Mouse (Mus musculus) heart, postnatal 14 days (tissue): ENCODE measurements around the gene Hoxb7. TPM values are rescaled to one million over a fixed set of nuclear protein-coding genes. Genes with fewer than 3 reads are reported as not detected.
A peak's percentile ranks its signal among the peaks of the same experiment; 100 is the strongest.

Experiments
- DNase-seq, 2 experiments: peaks; one replicate each; pipeline ENCODE4 v3.0.0; 2021 to 2022
- intact Hi-C: fragments of 180-260 bp; cut with DNase I; formaldehyde crosslinking; loops from one replicate; pipeline ENCODE4 v1.15.1; 2025
- total RNA-seq, 2 experiments: library from RNA; stranded (reverse); gene quantifications; 2 replicates each; pipeline ENCODE4 v1.2.3; 2021

Hoxb7 gene
- total RNA-seq, 2 experiments from 2014 or later, result not detected

DNA sequence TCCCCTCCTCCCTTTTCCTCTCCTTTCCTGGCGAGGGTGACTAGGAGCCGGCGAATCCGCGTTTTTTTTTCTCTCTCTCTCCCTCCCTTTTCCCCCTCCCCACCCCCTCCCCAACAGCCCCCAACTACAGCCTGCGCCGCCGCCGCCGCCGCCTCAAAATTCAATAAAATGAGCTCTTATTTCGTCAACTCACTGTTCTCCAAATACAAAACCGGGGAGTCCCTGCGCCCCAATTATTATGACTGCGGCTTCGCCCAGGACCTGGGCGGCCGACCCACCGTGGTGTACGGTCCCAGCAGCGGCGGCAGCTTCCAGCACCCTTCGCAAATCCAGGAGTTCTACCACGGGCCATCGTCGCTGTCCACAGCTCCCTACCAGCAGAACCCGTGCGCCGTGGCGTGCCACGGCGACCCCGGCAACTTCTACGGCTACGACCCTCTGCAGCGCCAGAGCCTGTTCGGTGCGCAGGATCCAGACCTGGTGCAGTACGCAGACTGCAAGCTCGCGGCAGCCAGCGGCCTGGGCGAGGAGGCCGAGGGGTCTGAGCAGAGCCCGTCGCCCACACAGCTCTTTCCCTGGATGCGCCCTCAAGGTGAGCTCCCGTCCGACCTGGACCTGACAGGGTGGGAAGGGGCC is 3.5 kb upstream of the Hoxb7 start:
- intact Hi-C loops, result no loop called here
- DNase-seq, result no peak

DNA sequence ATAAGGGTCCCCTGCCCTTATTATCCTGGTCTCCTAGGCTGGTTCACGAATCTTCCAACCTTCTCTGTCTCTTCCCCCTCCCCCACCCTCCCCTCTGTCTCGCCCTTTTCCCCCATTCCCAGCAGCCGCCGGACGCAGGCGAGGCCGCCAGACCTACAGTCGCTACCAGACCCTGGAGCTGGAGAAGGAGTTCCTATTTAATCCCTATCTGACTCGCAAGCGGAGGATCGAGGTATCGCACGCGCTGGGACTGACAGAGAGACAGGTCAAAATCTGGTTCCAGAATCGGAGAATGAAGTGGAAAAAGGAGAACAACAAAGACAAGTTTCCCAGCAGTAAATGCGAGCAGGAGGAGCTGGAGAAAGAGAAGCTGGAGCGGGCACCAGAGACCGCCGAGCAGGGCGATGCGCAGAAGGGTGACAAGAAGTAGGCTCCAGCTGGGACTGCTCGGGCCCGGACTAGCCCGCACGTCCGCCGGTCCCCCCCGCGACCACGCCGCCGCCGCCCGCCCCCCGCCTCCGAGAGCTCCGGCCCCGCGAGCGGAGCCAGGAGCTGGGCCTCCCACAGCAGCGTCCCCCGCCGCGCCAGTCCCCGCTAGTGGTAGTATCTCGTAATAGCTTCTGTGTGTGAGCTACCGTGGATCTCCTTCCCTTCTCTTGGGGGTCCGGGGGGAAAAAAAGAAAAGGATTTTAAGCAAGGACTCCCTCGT is 2.2 kb upstream of the Hoxb7 start:
- intact Hi-C loops, result no loop called here
- no peak for DNase-seq

DNA sequence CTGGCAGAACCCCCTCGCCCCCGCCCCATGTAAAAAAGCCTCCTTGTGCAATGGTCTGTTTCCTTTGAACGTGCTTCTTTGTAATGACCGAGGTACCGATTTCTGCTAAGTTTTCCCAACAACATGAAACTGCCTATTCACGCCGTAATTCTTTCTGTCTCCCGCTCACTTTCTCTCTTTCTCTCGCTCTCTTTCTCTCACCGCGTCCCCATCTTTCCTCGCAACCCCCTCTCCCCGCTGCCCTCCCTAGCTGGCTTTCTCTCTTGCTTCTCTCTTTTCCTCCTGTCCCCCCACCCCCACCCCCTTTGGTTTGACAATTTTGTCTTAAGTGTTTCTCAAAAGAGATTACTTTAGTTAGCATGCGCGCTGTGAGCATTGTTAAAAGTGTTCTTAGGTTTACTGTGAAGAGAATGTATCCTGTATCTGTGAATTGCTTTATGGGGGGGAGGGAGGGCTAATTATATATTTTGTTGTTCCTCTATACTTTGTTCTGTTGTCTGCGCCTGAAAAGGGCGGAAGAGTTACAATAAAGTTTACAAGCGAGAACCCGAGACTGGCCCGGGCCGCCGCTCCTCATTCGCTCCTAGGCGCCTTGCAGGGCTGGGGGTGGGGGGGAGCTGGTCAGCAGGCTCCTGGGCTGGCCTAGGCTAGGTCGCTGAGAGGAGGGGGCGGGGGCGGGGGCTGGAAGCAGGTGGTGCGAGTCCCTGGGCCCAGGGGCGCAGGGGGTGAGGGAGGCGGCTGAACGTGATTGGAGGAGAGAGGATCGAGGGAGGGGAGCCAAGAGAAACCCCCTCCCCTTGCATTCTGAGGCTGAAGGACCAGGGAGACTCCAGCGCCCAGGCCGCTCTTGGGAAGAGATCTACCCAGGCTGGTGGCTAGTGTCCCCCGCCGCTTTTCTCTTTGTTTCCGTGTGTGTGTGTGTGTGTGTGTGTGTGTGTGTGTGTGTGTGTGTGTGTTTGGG is 1.4 kb upstream of the Hoxb7 start:
- intact Hi-C loops, result no loop called here
- no peak for DNase-seq

DNA sequence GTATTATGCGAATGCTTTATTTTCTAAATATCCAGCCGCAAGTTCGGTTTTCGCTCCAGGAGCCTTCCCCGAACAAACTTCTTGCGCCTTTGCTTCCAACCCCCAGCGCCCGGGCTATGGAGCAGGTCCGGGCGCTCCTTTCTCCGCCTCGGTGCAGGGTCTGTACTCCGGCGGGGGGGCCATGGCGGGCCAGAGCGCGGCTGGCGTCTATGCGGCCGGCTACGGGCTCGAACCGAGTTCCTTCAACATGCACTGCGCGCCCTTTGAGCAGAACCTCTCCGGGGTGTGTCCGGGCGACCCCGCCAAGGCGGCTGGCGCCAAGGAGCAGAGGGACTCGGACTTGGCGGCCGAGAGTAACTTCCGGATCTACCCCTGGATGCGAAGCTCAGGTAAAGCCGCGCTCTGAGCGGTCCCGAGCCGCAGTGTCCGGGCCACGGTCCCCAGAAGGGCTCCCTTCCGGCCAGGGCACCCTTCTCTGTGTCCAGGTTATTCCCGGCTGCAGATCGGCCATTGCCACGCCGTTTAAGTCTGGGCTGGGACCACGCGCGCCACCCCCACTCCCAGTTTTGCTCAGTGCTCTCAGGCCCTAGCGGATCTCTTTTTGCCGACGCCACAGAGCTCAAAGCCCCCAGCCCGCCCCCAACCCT is 439 bp downstream of the Hoxb7 start:
- no peak for DNase-seq
- intact Hi-C loops, result no loop called here

DNA sequence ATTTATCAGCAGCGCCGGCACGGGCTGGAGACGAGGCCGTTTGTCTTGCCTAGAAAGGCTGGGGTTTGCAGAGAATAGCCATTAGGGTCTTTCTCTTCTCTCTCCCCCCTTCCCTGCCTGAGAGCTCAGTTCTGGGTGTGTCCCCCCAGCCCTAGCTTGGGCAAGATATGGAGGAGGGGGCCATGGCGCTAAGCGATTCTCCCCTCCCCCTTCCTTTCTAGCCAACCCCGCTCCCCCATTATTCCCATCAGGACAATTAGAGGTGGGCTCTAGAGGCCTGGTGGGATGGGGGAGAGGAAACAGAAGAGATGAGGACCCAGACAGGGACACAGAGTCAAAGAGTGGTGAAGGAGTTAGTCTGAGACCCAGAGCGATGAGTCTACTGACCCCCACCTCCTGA is 988 bp downstream of the Hoxb7 start:
- no peak for DNase-seq
- intact Hi-C loops, result no loop called here

DNA sequence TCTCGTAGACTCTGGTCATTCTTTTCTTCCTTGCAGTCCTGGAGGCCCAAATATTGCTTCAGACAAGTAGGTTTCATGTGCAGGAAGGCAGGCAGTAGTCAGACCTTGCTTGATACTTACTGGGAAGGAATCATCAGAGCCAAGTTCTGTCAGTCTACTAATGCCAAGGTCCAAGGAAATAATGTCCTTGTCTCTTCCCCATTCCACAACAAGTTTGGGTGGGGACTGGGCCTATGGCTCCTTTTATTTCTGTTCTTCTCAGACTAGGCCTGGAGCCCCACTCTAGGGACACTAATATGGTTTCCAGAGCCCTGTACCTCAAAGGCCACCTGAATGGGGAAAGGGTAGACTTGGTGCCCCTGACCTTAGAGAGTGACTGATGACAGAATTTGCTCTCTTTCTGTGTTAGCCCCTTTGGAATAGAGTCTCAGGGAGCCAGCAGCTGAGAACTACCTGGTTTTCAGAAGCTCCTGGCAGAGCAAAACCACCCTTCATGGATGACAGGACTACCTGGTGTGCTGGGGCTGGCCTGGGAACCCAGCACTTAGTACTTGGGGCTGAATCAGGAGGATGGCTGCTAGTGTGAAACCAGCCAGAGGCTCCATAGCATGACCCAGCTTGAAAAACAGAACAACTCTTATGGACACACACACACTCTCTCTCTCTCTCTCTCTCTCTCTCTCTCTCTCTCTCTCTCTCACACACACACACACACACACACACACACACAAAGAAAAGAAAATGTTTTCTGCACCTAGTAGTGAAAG is 2.2 kb downstream of the Hoxb7 start:
- no peak for DNase-seq
- intact Hi-C loops, result no loop called here

DNA sequence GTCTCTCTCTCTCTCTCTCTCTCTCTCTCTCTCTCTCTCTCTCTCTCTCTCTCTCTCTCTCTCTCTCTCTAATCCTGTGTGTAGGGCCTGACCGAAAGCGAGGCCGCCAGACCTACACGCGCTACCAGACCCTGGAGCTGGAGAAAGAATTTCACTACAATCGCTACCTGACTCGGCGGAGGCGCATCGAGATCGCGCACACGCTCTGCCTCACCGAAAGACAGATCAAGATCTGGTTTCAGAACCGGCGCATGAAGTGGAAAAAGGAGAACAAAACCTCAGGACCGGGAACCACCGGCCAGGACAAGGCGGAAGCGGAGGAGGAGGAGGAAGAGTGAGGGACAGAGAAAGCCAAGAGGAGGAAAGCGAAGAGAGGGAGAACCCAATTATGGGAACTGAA is 2.9 kb downstream of the Hoxb7 start:
- DNase-seq, result no peak
- intact Hi-C loops, result no loop called here

DNA sequence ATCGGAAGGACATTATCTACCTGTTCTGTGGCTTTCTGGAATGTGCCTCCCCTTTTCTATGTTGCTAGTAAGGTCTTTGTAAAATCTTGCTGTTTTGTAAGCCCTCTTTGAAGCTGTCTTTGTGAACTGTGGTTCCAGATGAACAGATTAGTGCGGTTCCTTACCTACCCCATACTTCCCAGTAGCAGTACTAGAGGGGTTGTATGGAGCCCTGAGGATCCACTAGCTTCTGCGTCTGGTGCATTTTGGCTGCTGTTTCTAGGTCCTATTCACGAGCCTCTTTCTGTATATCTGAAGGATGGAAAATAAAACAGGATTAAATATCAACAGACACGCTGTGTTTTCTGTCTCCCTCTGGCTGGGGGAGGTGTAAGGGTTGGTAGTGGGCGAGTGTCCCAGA is 3.4 kb downstream of the Hoxb7 start:
- intact Hi-C loops, result loop anchor here (5.0 kb wide), 1 partner anchor 283 kb away; the partner anchor contains the start of gene Igf2bp1
- DNase-seq, result no peak

DNA sequence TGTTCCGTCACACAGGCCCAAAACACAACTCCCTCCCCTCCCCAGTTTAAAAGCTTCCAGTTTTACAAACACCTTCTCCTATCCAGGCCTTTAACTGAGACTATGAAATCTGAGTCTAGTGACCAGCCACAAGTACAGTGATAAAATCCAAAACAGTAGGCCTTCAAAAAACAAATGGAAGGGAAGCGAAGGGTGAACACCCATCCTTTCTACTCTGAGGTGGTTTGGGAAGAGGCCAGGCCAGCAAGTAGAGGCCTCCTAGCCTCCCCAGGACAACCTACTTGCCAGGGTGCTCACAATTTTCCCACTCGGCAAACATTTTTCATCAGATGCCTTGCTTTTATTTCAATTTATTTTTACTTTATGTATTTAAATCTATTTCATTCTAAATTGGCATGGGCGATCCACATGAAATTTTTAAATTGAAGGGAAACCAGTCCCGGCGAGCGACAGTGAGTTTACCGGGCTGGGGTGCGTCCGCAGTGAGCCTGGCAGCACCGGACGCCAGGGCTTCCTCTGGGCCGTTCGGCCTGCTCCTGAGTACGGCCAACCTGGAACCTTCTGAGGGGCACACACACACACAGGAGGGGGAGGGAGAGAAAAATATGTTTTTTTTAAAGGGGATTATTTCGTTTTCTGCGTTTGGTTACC is 4.4 kb downstream of the Hoxb7 start:
- intact Hi-C loops, result loop anchor here (5.0 kb wide), 1 partner anchor 284 kb away; the partner anchor contains the start of gene Igf2bp1
- no peak for DNase-seq

DNA sequence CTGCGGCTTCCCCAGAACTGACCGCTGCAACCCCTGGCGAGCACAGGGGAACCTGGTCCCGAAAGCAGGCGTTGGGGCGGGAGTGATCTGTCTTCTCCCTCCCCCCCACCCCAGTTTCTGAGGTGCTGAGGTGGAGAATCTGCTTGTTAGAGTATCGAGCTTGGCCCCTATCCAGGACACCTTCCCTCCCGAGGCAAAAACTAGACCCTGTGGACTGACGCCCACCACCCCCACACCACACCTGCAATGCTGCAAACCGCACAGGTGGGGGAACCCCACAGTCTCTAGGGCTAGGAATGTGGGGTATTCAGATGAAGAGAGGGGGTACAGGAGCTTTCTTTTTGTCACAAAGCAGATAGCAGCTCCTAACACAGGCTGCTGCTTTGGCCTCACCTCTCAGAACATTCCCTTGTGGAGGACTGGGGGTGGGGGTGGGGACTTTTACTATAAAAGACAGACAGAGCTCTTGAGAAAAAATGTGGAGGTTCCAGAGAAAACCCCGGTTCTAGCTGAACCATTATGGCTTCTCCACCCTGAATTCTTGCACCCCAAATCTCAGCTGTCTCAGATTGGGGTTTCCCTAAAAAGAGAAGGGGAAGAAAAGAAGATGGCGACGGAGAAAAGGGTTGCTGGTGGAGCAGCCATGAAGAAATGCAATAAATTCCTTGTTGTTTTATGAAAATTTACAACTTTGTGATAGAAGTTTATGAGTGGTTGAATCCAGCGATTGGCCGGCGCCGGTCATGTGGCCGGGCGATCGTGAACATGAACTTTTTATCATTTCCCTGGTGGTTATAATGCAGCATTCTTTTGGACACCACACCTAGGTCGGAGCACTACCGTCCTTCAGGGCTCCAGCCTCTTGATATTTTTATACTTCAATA is 5.5 kb downstream of the Hoxb7 start, which contains the start of gene Hoxb6:
Gene Hoxb6, plus strand, starts transcription at position 796 of the 884 bp plus-strand sequence.
- intact Hi-C loops, result loop anchor here (5.0 kb wide), 1 partner anchor 285 kb away; the partner anchor contains the start of gene Igf2bp1
- no peak for DNase-seq

DNA sequence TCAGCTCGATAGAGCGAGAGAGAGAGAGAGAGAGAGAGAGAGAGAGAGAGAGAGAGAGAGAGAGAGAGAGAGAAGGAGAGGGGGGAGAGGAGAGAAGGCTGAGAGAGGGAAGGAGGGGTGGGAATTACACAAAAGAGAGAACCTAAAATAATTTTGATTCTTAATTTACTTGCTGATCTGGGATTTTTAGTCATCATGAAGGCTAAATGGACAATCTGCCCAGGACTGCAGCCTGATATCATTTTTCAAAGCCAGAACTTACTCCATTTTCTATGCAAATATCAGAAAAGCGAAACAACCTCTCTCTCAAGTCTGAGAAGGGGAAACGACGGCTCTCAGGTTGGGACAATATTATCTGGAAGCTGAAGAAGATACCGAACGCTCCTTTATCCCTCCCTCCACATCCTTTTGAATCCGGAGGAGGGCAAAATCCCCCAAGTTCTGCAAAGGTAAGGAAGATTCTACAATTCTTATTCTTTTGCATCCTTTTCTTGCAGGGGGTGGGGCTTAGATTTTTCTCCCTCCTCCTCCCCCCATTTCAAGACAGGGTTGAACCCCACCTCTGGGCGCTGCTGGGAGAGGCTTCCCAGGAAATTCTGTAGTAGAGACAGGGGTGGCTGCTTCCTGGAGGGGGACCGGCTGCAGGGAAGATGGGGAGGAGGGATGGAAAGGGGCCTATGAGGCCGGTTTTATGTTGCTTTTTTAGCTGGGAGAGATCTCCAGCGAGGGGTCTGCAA is 6.3 kb downstream of the Hoxb7 start:
- intact Hi-C loops, result loop anchor here (5.0 kb wide), 1 partner anchor 285 kb away; the partner anchor contains the start of gene Igf2bp1

DNA sequence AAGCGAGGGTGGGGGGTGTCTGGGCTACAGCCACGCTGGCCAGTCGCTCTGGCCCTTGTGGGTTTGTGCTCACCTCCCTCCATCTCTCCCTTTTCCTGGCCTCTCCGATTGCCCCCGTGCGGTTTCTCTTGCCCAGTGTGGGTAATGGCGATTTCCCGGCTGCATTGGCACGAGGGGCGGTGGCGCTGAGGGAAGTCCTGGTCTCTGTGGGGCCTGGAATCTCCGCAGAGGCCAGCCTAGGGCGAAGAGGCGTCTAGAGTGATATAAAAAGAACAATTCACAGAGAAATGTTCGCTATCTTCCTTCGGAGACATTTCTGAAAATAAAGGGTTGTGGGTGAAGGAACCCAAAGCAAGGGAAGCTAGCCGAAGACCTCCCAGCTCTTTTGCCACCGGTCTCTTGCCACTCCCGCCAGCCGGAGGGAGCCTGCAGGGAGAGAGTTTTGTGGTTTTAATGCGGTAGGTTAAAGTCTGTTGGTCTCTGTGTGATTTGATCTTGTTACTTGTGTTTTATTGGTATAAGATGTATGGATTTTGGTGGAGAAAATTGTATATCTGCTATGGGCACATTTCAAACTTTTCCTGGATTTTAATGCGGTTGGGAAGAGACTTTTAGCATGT is 7.0 kb downstream of the Hoxb7 start:
- intact Hi-C loops, result loop anchor here (5.0 kb wide), 1 partner anchor 286 kb away; the partner anchor contains the start of gene Igf2bp1
- DNase-seq, result no peak

More for the DNA sequence above, 6.3 kb downstream of the Hoxb7 start:
- DNase-seq, result no peak

DNA sequence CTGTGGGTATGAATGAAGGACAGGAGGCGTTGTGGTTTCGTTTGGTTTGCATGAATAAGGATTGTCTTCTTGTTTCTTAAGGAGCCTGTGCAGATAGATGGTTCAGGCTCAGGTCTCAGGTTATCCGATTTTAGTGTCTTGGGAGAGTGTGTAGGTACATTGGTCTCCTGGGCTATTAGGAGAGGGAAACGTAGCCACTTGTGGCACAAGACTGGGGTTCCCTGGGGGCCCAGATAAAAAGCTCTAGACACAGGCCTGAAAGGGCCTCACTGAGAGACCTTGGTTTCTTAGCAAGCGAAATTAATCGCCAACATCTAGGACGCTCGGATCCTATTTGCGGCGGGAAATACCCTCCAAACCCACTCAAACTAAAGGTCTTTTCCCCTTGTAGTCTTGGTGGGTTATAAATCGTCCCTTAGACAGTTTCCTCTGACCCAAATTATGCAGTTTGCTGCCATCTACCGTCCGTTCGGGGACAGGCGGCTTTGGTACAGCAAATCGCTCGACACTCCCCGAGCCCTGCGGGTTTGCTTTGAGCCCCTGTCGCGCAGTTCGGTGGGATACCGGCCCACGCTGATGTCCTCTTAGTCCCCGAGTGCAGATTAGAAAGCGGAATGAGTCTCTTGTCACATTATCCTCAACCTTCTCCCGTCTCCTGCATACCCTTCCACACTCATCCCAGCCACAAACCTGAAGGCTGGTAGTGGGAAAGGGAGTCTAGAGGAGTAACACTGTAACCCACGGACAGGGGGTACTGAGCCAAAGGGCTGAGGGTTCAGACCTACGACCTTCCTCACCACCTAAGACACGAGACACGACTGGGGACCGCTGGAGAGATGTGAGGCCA is 8.0 kb downstream of the Hoxb7 start:
- DNase-seq, result peak; percentile 68 to 81
- intact Hi-C loops, result loop anchor here (5.0 kb wide), 1 partner anchor 287 kb away; the partner anchor contains the start of gene Igf2bp1

DNA sequence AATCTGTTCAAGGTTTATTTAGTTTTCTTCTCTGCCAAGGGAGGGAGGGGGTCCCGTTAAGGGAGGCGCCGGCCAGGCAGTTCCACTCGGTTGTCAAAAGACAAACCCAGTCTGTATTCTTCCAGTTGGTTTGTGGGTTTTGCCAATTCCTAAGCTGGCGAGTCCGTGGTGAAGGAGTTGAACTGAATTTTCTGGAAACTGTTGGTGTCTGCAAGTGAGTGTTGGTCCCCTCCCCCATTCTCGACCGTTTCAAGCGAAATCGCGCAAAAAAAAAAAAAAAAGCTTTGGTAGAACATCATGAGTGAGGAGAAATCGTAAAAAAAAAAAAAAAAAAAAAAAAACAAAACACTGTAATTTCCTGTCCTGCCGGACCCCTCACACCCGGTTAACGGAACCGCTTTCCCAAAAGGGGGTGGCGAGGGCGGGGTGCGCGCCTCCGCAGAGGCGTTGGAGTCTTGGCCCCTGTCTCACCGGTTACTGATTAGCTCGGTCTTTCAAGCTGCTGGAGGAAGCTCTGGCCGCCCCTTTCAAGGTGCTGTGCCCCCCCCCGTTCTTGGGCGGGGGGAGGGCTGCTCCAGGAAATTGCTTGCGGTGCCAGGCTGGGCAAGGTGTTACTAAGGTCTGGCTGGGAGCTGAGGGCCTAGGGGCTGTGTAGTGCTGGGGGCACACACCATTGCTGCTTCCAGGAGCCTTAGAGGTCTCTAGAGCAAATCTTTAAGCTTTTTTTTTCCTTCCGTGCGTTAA is 8.8 kb downstream of the Hoxb7 start:
- intact Hi-C loops, result no loop called here
- DNase-seq, result no peak

DNA sequence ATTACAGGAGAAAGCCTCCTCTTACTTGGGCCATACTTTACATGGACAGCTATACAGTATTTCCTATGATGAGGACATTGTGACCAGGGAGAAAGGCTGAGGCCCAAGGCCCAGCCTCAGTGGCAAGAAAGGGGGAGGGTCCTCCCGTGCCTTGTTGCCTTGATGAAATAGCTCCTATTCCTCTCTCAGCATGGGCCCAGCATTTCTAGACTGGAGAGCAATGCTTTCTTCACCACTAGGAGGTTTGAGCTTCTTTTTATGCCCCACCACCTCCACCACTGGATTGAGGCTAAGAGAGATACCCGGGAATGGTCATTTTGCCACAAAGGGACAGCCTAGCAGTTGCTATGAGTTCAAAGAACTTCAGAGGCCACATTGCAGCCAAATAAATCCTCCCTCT is 10.6 kb downstream of the Hoxb7 start:
- intact Hi-C loops, result no loop called here
- DNase-seq, result no peak
